Mouse (Mus musculus) forebrain, embryonic 14.5 days (tissue): ENCODE measurements around the gene Rtn2. TPM values are rescaled to one million over a fixed set of nuclear protein-coding genes. Genes with fewer than 3 reads are reported as not detected.

Source experiments
- ATAC-seq: fragments of 200-750 bp; cut with Nextera tagmentation; 2 replicates; pipeline ENCODE4 v1.8.0; 2017; ENCODE audit warnings: mild to moderate bottlenecking, moderate library complexity
- DNase-seq: peaks from one replicate; pipeline ENCODE4 v3.0.0-alpha.2; 2015; ENCODE audit warnings: low spot score
- H3K27ac ChIP-seq: fragments of 300-500 bp; sonication (generic); 2 replicates; pipeline ENCODE4 v1.5.1; 2014; ENCODE audit warnings: low read depth, mild to moderate bottlenecking, control low read depth, low read length, moderate library complexity
- H3K27me3 ChIP-seq: fragments of 300-500 bp; sonication (generic); replicated peaks from 2 replicates; pipeline ENCODE4 v1.6.1; 2014; ENCODE audit warnings: low read length, control low read depth, mixed read lengths; ENCODE audit not compliant: control insufficient read depth, insufficient read depth
- H3K36me3 ChIP-seq: fragments of 300-500 bp; sonication (generic); 2 replicates; pipeline ENCODE4 v1.6.1; 2014; ENCODE audit warnings: low read length, control low read depth; ENCODE audit not compliant: control insufficient read depth, insufficient read depth
- H3K4me1 ChIP-seq: fragments of 300-500 bp; sonication (generic); 2 replicates; pipeline ENCODE4 v1.6.1; 2014; ENCODE audit warnings: antibody characterized with exemption, low read length, control low read depth; ENCODE audit not compliant: control insufficient read depth, insufficient read depth
- H3K4me2 ChIP-seq: fragments of 300-500 bp; sonication (generic); 2 replicates; pipeline ENCODE4 v1.6.1; 2014; ENCODE audit warnings: mild to moderate bottlenecking, control low read depth, low read length
- H3K4me3 ChIP-seq: fragments of 300-500 bp; sonication (generic); 2 replicates; pipeline ENCODE4 v1.5.1; 2014; ENCODE audit warnings: low read depth, low read length, control low read depth
- H3K9ac ChIP-seq: fragments of 300-500 bp; sonication (generic); 2 replicates; pipeline ENCODE4 v1.6.1; 2014; ENCODE audit warnings: mild to moderate bottlenecking, low read length, control low read depth, moderate library complexity
- H3K9me3 ChIP-seq: fragments of 300-500 bp; sonication (generic); replicated peaks from 2 replicates; pipeline ENCODE4 v1.6.1; 2016; ENCODE audit warnings: low read length, control low read depth, mixed read lengths; ENCODE audit not compliant: control insufficient read depth
- WGBS: fragments of 180-500 bp; shearing (Covaris S2); extraction: QIAGEN DNeasy Blood & Tissue Kit; methylation state at CpG from one replicate; pipeline ENCODE4 v1.1.7; 2014; 5-methylcytosine and 5-hydroxymethylcytosine counted together
- polyA plus RNA-seq: library from polyadenylated mRNA; unstranded; fragments of >200 nt; fragmentation: Nextera tagmentation; extraction: Ambion mirVana; gene quantifications from 2 replicates; pipeline ENCODE4 v1.2.1, GENCODE M21; 2014

The Rtn2 gene
- polyA plus RNA-seq, 1 experiment from 2014 or later: 102 TPM

GRCm38 (mm10) chr7:19318676-19319075 lies 36.3 kb downstream of the Rtn2 start:
- H3K9ac ChIP-seq: no peak overlapping the region
- ATAC-seq (no peak), DNase-seq (no peak)
- H3K4me2 ChIP-seq: no peak overlapping the region
- H3K4me1 ChIP-seq: peaks cover 8% of the 10 kb centered on the region
- no peaks in the 10 kb centered on the region for H3K27me3 ChIP-seq
- H3K36me3 ChIP-seq: no peaks in the 10 kb centered on the region
- H3K4me3 ChIP-seq: no peak overlapping the region
- H3K27ac ChIP-seq: no peak overlapping the region
- WGBS: 77% methylated on average over 7 of the region's 7 CpGs
- no peaks in the 10 kb centered on the region for H3K9me3 ChIP-seq

- 15% methylated on average over 9 of the region's 9 CpGs for WGBS
- DNase-seq (no peak), ATAC-seq (peak; percentile 47)
- Histone ChIP-seq H3K4me3 (peak overlapping the region; percentile 38), H3K27ac (no peak overlapping the region), H3K4me1 (peaks cover 8% of the 10 kb centered on the region), H3K9me3 (no peaks in the 10 kb centered on the region), H3K36me3 (no peaks in the 10 kb centered on the region), H3K9ac (peak overlapping the region; percentile 56), H3K27me3 (no peaks in the 10 kb centered on the region), H3K4me2 (peak overlapping the region; percentile 67)
These were observed 37.0 kb downstream of the Rtn2 start for GRCm38 (mm10) chr7:19319458-19319857.

- no peaks in the 10 kb centered on the region for H3K27me3 ChIP-seq
- no peaks in the 10 kb centered on the region for H3K36me3 ChIP-seq
- H3K4me3 ChIP-seq: peak overlapping the region; percentile 38
- H3K27ac ChIP-seq: no peak overlapping the region
- ATAC-seq (peak; percentile 98), DNase-seq (peak; percentile 98)
- H3K9me3 ChIP-seq: no peaks in the 10 kb centered on the region
- H3K4me1 ChIP-seq: peaks cover 8% of the 10 kb centered on the region
- peak overlapping the region; percentile 56 for H3K9ac ChIP-seq
- H3K4me2 ChIP-seq: peak overlapping the region; percentile 67
- WGBS: under 1% methylated on average over 40 of the region's 41 CpGs
These were observed 37.5 kb downstream of the Rtn2 start for GRCm38 (mm10) chr7:19319906-19320305.

- no peak for DNase-seq
- Histone ChIP-seq H3K27ac (no peak overlapping the region; the same call in 1 of the 2 replicates), H3K4me3 (no peak overlapping the region), H3K4me2 (peak overlapping the region; percentile 67), H3K9me3 (no peaks in the 10 kb centered on the region), H3K9ac (peak overlapping the region; percentile 40; the same call in 1 of the 2 replicates), H3K27me3 (no peaks in the 10 kb centered on the region), H3K4me1 (peaks cover 8% of the 10 kb centered on the region), H3K36me3 (no peaks in the 10 kb centered on the region)
- ATAC-seq: no peak
- WGBS: 45% methylated on average over 7 of the region's 7 CpGs
These were observed 38.2 kb downstream of the Rtn2 start for GRCm38 (mm10) chr7:19320637-19321036.

GRCm38 (mm10) chr7:19321464-19321863 lies 39.0 kb downstream of the Rtn2 start:
- Histone ChIP-seq H3K9ac (no peak overlapping the region), H3K9me3 (no peaks in the 10 kb centered on the region), H3K27me3 (no peaks in the 10 kb centered on the region), H3K27ac (no peak overlapping the region), H3K4me3 (no peak overlapping the region), H3K4me2 (no peak overlapping the region), H3K4me1 (peaks cover 9% of the 10 kb centered on the region), H3K36me3 (no peaks in the 10 kb centered on the region)
- WGBS: 76% methylated on average over 5 of the region's 5 CpGs
- ATAC-seq (no peak), DNase-seq (no peak)

GRCm38 (mm10) chr7:19322489-19322888 lies 40.1 kb downstream of the Rtn2 start:
- H3K36me3 ChIP-seq: no peaks in the 10 kb centered on the region
- H3K4me2 ChIP-seq: no peak overlapping the region
- no peaks in the 10 kb centered on the region for H3K9me3 ChIP-seq
- ATAC-seq (no peak), DNase-seq (no peak)
- H3K27ac ChIP-seq: no peak overlapping the region
- no peak overlapping the region for H3K4me3 ChIP-seq
- peaks cover 15% of the 10 kb centered on the region for H3K4me1 ChIP-seq
- no peak overlapping the region for H3K9ac ChIP-seq
- H3K27me3 ChIP-seq: no peaks in the 10 kb centered on the region
- 61% methylated on average over 9 of the region's 9 CpGs for WGBS

GRCm38 (mm10) chr7:19324221-19324620 lies 41.8 kb downstream of the Rtn2 start:
- no peak for ATAC-seq
- Histone ChIP-seq H3K4me2 (no peak overlapping the region), H3K4me1 (peaks cover 15% of the 10 kb centered on the region)

GRCm38 (mm10) chr7:19325262-19326199 lies 43.1 kb downstream of the Rtn2 start:
- Histone ChIP-seq H3K27me3 (no peaks in the 10 kb centered on the region), H3K9ac (no peak overlapping the region), H3K36me3 (no peaks in the 10 kb centered on the region), H3K27ac (no peak overlapping the region), H3K4me1 (peaks cover 8% of the 10 kb centered on the region), H3K4me2 (no peak overlapping the region), H3K4me3 (no peak overlapping the region), H3K9me3 (no peaks in the 10 kb centered on the region)
- ATAC-seq: no peak
- DNase-seq: no peak
- 76% methylated on average over 21 of the region's 21 CpGs for WGBS

More at GRCm38 (mm10) chr7:19324221-19324620, 41.8 kb downstream of the Rtn2 start:
- Histone ChIP-seq H3K9me3 (no peaks in the 10 kb centered on the region), H3K27ac (no peak overlapping the region), H3K36me3 (no peaks in the 10 kb centered on the region), H3K27me3 (no peaks in the 10 kb centered on the region), H3K9ac (no peak overlapping the region), H3K4me3 (no peak overlapping the region)
- no peak for DNase-seq
- 89% methylated on average over 11 of the region's 11 CpGs for WGBS

- Histone ChIP-seq H3K9ac (peak overlapping the region; percentile 43), H3K36me3 (no peaks in the 10 kb centered on the region), H3K27ac (no peak overlapping the region), H3K27me3 (no peaks in the 10 kb centered on the region), H3K4me2 (peak overlapping the region; percentile 57), H3K4me1 (peaks cover 7% of the 10 kb centered on the region; the same call in 1 of the 2 replicates), H3K9me3 (no peaks in the 10 kb centered on the region), H3K4me3 (peak overlapping the region; percentile 33)
- ATAC-seq (peak; percentile 77), DNase-seq (peak; percentile 86)
- WGBS: under 1% methylated on average over 20 of the region's 20 CpGs
These were observed 43.9 kb downstream of the Rtn2 start for GRCm38 (mm10) chr7:19326359-19326758.
